Mouse (Mus musculus) heart, postnatal 36 days (tissue): Measurements from ENCODE around the gene Nrxn1. TPM values are rescaled to one million over a fixed set of nuclear protein-coding genes. Genes with fewer than 3 reads are reported as not detected.

ENCODE experiments used
- DNase-seq, 2 experiments: peaks; one replicate each; pipeline ENCODE4 v3.0.0; 2021 to 2022
- intact Hi-C: fragments of 180-260 bp; cut with DNase I; formaldehyde crosslinking; loops from one replicate; pipeline ENCODE4 v1.15.1; 2025
- total RNA-seq, 2 experiments: library from RNA; stranded (reverse); gene quantifications; 2 replicates each; pipeline ENCODE4 v1.2.3; 2021

Gene Nrxn1
- 1 to 10 TPM; 1.5 to 3.0 TPM for total RNA-seq

DNA sequence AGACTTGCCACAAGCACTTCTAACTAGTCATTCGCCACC is at the start of gene Nrxn1:
Gene Nrxn1, minus strand, starts transcription at position 30 of the 39 bp plus-strand sequence.
- no peak for DNase-seq
- intact Hi-C loops, result no loop called here

DNA sequence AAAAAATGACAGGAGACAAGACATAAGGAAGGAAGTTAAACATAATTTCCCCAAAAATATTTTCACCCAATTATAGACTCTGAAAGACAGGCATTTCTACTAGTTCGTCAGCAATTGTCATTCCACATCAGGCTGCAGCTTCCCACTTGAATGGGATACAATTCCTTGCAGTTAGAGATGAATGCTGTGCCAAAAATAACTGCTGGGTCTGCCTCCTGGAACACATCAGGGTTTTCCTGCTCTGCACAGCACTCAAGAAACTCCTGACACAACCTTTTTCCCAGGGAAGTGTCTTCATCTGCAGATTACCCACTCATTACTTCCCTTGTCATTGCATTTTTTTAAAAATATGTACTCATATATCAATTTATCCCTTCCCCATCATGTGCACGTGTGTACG is 44.0 kb upstream of the Nrxn1 start:
- intact Hi-C loops, result no loop called here
- no peak for DNase-seq

DNA sequence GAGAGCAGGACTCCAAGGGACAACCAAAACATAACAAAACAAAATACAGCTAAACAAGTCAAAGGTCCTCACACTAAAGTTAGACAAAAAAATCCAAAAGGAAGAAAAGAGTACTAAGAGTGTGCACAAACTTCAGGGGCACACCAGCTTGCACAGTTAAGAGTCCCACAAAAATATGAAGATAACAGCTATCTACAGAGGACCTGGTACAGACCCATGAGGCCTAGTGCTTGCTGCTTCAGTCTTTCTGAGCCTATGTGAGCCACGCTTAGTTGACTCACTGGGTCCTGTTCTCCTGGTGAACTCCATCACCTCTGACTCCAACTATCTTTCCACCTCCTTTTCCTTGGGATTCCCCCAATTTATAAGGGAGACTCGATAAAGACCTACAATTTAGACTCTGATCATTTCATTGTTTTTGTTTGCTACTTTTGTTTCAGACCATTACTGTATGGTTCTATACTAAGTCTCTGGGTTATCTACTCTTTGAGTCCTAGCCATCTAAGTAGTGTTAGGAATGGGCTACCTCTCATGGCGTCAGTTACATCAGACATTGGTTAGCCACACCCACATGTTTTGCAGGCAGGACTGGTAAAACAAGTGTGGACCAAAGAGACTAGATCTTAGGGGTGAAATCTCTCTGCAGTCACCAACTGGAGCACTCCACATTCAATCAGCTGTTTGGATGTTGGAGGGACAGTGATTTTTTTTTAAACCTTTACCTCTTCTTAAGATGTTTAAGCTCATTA is 20.2 kb upstream of the Nrxn1 start:
- intact Hi-C loops, result no loop called here
- DNase-seq, result no peak

DNA sequence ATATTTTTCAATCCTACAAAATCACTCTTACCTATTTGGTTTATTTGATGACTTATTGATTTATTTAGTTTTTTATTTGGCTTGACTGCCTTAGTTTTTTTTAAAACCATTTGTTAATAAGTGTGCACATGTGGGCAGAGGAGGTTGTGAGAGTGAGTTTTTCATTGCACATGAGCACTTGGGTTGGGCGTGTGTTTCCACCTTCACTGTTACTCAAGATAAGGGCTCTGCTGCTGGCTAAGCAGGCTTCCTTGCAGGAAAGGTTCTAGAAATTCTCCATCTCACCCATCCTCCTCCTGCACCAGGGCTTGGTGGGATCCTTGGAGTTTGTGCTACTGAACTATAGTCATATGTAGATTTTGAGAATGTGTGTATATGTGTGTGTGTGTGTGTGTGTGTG is 19.2 kb upstream of the Nrxn1 start:
- intact Hi-C loops, result no loop called here
- DNase-seq, result no peak

GRCm38 (mm10) chr17:91093081-91093875 is 407 bp upstream of the Nrxn1 start:
- no peak for DNase-seq
- intact Hi-C loops, result no loop called here

DNA sequence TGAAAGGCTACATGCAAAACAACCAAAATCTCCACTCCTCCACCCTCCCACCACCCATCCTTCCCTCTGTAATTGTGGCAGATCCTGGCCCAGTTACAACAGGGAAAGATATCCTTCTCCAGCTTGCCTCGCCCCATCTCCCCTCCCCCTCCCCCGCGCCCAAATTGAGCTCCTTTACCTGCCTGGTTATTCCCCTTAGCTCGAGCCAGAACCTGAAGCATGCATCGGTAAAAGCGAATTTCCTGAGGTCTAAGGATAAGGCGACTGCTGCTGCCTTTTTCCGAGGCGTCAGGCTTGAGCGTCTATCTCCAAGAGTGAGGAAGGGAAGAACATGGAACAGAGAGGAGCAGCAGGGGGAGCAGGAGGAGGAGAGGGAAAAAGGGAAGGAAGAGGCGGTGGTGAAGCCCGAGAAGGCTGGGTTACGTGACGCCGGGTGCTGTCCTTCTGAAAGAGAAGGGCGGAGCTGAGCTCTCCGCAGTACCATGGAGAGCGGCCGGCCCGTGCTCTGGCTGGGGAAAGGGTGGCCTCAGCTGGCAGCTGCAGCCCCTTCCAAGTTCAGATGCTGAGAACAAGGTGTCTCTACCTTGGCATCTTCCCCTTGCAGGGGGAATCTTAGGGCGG is 340 bp downstream of the Nrxn1 start:
- DNase-seq, result peak; percentile 7 to 15
- intact Hi-C loops, result no loop called here

DNA sequence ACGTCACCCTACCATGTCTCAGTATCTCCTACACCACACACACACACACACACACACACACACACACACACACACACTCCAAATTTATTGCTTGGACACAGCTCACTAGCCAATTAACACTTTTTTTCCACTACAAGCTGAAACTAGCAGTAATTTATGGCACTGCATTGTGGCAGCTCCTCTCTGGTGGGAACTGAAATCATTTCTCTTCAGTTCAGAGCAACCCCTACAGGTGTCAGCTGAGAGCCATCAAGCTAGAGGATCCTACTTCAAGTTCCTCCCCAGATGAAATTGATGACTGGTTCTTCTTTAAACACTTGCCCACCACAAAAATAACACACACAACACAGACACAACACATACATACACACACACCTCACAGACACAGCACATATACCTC is 2.2 kb downstream of the Nrxn1 start:
- DNase-seq, result no peak
- intact Hi-C loops, result no loop called here

- intact Hi-C loops, result no loop called here
- no peak for DNase-seq
These were observed 3.9 kb downstream of the Nrxn1 start for GRCm38 (mm10) chr17:91088991-91089390.

DNA sequence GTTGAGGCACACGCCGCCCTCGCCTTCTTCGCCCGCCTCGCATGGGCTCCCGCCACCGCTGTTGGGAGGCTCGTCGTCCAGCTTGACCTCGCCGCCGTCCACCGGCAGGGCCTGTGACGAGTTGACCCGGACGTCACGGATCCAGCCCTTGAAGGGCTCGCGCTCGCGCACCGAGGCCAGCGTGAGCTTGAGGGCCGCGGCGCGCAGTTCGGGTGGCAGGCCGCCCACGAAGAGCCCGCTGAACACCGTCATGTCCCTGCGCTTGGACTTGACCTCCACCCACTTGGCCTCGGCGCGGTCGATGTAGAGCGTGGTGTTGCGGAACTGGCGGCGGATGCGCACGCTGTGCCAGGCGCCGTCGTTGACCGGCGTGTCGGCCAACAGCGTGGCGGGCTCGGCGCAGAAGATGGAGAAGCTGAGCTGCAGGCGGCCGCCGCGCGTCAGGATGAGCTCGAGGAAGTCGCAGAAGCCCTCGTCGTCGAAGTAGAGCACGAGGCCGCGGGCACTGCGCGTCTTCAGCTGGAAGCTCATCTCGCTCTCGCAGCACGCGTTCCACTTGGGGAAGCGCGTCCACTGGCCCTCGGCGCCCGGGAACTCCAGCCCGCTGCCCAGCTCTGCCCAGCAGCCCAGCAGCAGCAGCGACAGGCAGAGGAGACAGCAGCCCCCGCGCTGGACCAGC is 4.7 kb downstream of the Nrxn1 start:
- DNase-seq, result no peak
- intact Hi-C loops, result no loop called here

DNA sequence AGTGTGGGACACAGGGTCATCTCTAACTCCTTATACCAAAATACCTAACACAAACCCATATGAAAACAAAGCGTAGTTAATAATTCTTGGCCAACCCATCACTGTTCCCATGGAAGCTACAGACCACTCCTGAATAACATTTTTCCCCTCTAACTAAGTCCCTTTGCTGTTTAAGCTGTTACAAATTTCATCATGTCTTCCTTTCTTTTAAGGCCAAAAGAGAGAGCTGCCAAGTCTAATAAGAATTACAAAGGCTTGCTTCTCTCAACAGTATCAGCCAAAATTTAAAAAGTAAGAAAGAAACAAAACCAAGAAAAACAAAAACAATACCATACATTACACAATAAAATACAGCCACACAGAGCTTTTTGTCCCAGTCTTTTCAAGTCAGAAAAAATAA is 6.5 kb downstream of the Nrxn1 start:
- intact Hi-C loops, result no loop called here
- no peak for DNase-seq

- intact Hi-C loops, result no loop called here
- no peak for DNase-seq
These were observed 7.5 kb downstream of the Nrxn1 start for GRCm38 (mm10) chr17:91085416-91085815.

- intact Hi-C loops, result no loop called here
- DNase-seq, result no peak
These were observed 13.8 kb downstream of the Nrxn1 start for GRCm38 (mm10) chr17:91079096-91079495.

- intact Hi-C loops, result no loop called here
- no peak for DNase-seq
These were observed 18.1 kb downstream of the Nrxn1 start for GRCm38 (mm10) chr17:91074780-91075179.

DNA sequence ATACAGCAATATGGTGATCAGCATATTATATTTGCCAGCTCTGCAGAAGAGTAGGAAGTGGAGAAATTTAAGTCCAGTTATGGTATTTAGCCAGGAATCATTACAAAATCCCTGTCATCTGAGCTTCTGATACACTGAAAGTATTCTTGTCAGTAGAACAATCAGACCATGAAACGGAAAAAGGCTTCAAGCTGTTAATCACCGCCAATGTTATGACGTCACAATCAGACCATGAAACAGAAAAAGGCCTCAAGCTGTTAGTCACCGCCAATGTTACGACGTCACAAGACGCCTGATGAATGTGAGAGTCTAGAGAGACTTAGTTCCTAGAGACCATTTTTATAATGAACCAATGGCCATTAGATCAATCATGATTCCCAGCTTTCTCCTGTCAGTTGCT is 59.4 kb downstream of the Nrxn1 start:
- no peak for DNase-seq
- intact Hi-C loops, result no loop called here

- DNase-seq, result no peak
- intact Hi-C loops, result no loop called here
These were observed 67.7 kb downstream of the Nrxn1 start for GRCm38 (mm10) chr17:91025061-91025623.

GRCm38 (mm10) chr17:91007385-91008089 is 85.3 kb downstream of the Nrxn1 start:
- intact Hi-C loops, result no loop called here
- DNase-seq, result no peak

GRCm38 (mm10) chr17:91000389-91000788 is 92.5 kb downstream of the Nrxn1 start:
- intact Hi-C loops, result no loop called here
- DNase-seq, result no peak

DNA sequence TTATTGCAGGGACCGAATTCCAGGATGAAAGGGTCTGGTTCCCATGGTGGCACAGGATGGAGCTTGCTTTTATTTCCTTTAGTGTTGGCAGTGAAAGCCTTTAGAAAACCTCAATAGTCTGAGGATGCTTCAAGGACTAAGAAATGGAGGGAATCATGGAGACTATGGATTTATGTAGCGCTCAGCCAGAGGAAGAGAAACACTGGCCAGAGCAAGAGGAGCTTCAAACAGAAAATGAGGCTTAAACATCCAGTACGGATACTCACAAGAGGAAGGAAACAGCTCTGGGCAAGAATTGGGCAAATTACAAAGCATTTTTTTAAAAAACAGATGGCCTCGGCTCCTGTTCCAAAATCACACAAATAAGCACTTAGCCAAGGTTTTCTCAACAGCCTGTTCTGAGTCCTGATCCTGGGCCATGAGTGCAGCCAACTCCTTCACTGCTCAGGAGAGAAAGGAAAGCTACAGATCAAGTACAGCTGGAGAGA is 93.2 kb downstream of the Nrxn1 start:
- intact Hi-C loops, result no loop called here
- DNase-seq, result peak; percentile 10 to 16

DNA sequence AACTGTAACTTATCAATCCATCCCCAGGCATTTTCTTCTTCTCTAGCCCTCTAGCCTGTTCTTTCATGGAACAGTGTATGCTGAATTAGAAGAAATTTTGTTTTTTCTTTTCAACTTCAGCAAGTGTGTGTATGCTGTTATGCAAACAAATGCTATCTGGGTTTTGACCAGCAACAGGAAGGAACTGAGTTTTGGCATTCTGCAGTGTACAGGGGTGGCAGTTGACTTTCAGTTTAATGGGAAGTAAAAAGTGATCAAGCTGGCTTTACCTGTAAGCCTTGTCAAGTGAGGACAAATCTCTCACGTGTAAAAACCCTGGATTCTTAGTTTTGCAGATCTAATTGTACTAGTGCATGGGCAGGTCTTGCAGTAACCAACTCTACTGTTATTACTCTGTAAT is 95.2 kb downstream of the Nrxn1 start:
- DNase-seq, result no peak
- intact Hi-C loops, result no loop called here

DNA sequence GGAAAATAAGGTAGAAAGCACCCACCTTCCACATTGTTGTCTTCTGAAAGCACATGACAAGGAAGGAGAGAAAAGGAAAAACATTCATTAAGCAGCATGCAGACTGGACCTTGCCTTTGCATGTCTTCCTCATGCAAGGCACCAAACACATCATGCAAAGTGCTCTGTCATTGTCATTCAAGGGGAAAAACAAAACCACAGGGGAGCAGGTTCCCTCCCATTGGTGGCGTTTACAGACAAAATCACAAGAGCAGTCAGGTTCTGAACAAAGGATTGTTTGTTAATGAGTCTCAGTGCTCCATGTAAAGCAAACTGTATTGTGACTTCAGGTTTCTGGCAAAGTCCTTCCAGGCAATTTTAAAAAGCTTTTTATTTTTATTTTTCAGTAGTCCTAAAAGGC is 97.4 kb downstream of the Nrxn1 start:
- DNase-seq, result no peak
- intact Hi-C loops, result no loop called here

GRCm38 (mm10) chr17:90994247-90994646 is 98.6 kb downstream of the Nrxn1 start:
- no peak for DNase-seq
- intact Hi-C loops, result no loop called here
